Mouse (Mus musculus) adrenal gland, adult 8-10 months (tissue): ENCODE results near the gene Ifit2. TPM values are rescaled to one million over a fixed set of nuclear protein-coding genes. Genes with fewer than 3 reads are reported as not detected.
"Not testable (repeated sequence)": the region's sequence is repeated elsewhere in the genome, so short reads cannot be mapped to it uniquely, and the experiment has no call there.

Experiments
- DNase-seq: peaks from one replicate; pipeline ENCODE4 v3.0.0; 2022
- total RNA-seq, 4 experiments: library from RNA; stranded (reverse); gene quantifications; 2 replicates each; pipeline ENCODE4 v1.2.4; 2022

Ifit2 gene
- total RNA-seq, 4 experiments from 2014 or later: 3.7 to 6.2 (median 4.7) TPM

DNA sequence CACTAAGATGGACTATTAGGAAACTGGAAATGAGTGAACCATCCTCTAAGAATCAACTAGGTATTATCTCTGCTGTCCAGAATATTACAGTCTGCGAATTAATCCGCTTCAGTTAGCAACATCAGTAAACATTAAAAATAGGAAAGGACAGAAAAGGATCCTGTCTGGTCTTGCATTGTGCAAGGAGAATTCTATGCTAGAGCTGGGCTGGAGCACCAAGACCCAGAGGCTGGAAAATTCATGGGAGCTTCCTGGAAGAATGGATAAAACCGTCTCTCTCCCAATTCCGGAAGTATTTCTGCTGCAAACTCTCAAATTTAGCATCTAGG lies 325 bp upstream of the Ifit2 start:
- no peak for DNase-seq

DNA sequence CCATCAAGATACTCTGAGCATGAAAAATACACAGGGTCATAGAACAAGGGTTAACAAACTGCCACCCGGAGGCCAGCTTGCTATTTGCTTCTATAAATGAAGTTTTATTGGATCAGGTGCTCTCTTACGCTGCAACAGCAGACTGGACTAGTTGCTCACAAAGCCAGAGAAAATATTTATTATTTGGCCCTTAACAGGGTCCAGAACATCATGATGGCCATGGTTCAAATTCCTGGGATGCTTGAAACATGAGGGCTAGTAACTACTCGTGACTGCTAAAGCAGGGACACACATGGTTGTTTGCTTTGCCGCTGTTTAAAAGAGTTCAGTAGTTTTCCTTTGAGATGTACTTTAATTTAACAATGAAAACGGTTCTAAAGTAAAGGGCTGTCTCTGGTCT lies 1.5 kb downstream of the Ifit2 start:
- DNase-seq: no peak

- DNase-seq: no peak
These were observed 2.5 kb downstream of the Ifit2 start for GRCm38 (mm10) chr19:34553021-34553420.

DNA sequence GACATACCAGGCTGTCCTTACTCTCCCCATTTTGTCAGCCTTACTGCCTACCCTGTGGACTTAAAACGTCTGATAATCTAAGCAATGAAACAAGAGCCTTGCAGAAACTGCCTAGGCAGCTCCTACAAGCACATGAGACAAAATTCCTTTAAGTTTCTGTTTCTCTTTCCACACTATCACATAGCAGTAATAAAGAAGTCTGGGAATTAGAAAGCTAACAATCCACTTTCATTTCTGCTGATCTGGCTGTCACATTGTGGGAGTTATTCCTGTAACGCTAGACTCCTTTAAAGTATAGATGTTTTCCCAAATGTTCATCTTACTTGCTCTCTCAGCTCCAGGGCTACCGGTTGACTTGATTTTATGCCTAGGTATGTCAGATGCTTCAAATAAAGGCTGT lies 3.0 kb downstream of the Ifit2 start:
- no peak for DNase-seq

GRCm38 (mm10) chr19:34554061-34554460 lies 3.6 kb downstream of the Ifit2 start:
- DNase-seq: no peak

- DNase-seq: no peak
These were observed 6.1 kb downstream of the Ifit2 start for GRCm38 (mm10) chr19:34556621-34557020.

DNA sequence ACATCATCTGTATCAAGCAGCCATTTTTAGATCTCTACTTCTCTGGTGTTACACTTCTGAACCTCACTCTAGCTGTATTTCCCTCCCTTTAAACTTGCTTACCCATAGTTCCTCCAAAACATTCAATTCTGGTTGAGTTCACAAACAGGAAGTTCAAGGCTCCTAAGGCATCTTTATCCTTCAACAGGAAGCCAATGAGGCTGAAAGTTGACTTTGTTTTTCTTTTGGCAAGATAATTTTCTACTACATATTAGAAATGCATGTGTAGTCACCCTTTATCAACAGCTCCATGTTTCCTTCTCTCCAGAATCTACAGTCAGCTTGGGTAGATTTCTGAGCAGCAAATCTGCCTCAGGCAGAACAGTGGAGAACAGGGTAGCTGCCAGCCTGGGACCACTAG lies 12.1 kb downstream of the Ifit2 start:
- no peak for DNase-seq

- DNase-seq: no peak
These were observed 15.8 kb downstream of the Ifit2 start for GRCm38 (mm10) chr19:34566178-34566784.

DNA sequence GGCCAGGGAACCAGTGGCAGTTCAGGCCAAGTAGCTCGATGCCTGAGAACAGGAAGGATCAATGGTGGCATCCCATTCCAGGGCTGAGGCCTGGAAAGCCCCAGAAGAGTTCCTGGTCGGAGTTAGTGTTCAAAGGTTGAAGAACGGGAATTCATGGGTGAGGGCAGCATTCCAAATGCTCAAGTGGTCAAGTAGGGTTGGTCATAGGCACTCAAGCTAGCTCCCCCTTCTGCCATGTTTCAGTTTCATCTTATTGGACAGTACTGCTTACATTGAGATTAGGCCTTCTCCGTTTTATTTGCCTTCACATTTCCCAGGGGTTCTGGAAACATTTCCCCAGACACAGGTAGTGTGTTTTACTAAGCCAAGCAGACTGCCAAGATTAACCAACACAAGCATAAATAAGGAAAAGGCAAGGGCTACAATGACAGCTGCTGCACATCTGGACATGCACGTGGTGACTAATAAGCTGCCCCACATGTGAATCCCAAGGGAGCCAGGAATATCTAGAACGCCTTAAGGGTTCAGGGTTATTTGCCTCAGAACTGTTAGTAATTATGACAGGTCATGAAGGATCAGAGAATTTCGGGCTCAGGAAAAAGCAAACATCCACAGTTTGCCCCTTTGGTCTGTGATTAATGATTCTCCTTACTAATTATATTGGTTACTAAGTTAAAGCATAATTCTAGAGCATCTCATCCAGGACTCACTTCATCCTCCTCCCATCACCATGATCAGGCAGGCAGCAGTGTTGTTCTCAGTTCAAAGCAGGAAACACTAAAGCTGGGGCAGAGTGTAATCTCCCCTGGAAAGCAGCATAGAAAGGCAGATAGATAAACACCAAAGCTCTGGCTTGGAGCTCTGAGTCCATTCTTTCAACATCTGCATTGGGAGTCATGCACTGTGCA lies 18.7 kb downstream of the Ifit2 start:
- DNase-seq: no peak

- no peak for DNase-seq
These were observed 19.5 kb downstream of the Ifit2 start for GRCm38 (mm10) chr19:34569896-34570476.

DNA sequence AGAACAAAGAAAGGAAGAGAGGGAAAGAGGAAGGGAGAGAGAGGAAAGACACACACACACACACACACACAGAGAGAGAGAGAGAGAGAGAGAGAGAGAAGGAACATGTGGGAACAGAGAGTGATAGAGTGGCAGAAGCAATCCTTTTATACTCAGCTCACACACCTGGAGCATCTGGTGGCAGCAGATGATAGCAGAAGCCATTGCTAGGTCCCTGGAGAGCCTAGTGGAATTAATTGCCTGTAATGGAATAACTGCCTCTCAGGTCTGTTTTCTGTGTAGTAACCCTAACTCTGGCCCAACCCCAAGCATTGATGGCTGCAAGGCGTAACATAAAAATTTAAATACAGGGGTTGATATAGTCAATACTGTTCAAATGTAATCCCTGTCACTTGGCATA lies 20.6 kb downstream of the Ifit2 start:
- no peak for DNase-seq

- no peak for DNase-seq
These were observed 23.2 kb downstream of the Ifit2 start for GRCm38 (mm10) chr19:34573650-34574049.

- DNase-seq: no peak
These were observed 26.6 kb downstream of the Ifit2 start for GRCm38 (mm10) chr19:34577121-34577520.

GRCm38 (mm10) chr19:34582696-34583095 lies 32.2 kb downstream of the Ifit2 start:
- not testable (repeated sequence) for DNase-seq

DNA sequence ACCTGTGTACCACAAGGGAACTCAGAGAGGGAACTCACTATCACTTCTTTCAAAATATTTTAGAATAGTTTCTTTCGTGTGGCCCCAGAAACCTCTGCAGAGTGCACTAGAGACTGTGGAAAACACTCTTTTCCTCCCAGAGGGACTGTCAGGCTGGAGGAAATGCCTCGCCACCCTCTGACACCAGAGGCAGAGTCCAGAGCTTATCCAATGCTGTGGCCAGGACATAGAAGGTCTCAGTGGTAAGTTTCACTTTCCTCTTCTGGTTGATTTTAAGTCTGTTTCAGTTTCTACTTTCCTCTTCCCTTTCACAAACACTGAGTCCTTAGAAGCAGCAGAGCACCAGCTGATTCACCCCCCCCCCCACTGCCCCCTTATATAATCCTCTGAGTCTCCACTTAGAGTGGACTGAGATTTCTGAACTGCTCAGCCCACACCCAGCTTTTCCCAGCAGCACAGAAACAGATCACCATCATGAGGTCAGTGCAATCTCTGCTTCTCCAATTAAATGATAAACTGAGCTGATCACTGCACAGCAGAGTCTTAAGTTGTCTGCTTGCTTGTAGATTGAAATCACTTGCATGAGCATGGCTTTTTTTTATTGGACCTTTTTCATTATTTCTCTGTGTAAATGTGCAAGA lies 32.8 kb downstream of the Ifit2 start, which contains the start of gene Ifit3:
Gene Ifit3, plus strand, starts transcription at position 406 of the 641 bp plus-strand sequence.
- not testable (repeated sequence) for DNase-seq

- not testable (repeated sequence) for DNase-seq
These were observed 35.4 kb downstream of the Ifit2 start for GRCm38 (mm10) chr19:34585740-34586458.

DNA sequence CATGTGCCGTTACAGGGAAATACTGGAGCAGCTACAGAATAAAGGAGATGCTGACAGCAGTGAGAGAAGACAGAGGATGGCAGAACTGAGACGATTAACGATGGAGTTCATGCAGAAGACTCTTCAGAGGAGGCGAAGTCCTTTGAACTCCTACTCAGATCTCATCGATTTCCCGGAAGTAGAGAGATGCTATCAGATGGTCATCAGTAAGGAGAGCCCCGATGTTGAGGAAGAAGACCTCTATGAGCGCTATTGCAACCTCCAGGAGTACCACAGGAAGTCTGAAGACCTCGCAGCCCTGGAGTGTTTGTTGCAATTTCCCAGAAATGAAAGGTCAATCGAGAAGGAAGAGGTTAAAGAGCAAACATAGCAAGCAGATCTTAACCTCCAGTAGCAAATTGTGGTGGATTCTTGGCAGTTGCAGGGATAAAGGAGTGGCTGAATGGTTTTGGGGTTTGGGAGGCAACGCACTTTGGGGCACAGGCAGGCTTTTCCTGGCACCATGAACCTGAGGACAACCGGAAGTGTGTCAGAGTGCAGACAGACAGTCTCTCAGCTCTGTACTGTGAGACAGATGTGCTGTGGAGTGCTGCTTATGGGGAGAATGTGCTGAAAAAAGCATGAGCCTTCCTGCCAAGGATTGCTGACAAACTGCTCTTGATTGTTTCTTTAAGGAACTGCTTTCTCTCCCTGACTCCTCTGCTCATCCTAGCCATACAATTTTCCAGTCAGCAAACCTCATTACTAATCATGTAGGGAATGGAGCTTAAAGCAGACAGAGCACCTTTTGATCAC lies 37.6 kb downstream of the Ifit2 start:
- not testable (repeated sequence) for DNase-seq

DNA sequence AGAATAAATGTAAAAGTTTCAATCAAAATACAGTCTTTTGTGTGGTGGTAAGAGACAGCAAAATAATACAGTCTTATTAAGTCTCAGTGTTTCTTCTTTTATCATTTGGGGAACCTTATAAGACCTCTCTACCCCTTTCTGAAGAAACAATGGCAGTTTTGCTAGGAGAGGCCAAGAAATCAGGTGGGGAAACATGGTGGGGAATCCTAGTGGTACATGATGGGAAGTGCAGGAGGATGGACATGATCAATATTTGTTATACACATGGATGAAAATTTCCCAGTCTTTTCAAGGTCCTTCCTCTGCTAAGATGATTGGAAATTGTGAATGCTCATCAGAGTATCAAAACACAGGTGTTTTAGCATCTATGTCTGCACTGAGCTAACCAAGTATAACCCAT lies 38.5 kb downstream of the Ifit2 start:
- no peak for DNase-seq

DNA sequence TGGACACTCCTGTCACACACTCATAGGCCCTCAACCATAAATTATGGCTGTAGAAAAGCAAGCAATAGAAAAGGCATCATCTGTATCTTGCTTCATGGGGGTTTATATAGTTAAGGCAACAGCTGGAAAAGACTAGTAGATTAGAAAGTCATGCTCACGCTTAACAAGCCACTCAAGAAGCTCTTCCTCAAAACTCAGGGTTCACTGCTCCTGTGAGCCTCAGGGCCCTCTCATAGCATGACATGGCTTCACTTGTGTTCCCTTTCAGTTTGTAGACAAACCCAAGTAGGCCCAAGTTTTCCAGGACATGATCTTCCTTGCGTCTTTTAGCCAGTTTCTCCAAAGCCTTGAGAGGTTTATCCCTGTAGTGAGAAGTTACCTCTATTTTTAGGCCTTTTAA lies 43.0 kb downstream of the Ifit2 start:
- DNase-seq: no peak

DNA sequence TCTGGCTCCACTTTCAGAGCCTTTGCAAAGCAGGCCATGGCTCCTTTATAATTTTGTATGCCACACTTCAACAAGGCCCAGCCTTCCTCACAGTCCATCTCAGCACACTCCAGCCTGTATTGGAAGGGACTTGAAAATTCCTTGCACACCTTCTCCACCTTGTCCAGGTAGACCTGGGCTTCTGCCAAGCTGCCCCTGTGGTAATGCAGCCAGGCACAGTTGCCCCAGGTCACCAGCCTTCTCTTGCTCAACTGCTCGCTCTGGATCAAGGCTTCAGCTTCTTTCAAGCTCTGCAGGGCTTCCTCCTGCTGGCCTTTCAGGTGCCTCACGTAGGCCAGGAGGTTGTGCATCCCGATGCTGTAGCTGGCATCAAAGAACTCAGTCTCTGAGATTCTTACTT lies 44.0 kb downstream of the Ifit2 start:
- DNase-seq: not testable (repeated sequence)

DNA sequence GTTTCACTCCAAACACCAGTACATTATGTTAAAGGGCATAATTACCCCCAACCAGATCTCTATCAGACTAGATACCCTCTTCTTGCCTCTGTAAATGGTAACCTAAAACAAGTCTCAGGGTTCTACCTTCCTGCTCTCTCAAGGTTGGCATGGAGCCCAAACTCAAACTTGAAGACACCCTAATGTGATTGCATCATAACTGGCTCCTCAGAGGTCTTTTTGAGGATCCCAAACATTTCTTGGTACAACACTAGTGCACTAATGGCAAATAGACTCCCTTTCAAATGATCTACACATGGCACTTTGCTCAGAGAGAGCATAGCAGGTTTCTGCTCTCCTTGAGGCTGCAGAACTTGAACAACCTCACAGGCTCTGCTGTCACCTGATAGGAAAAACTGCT lies 46.3 kb downstream of the Ifit2 start:
- DNase-seq: no peak

GRCm38 (mm10) chr19:34598341-34598740 lies 47.8 kb downstream of the Ifit2 start:
- peak; percentile 46 for DNase-seq
